Comparison of ENCODE assay signal across 14 mouse cellular contexts in the genomic region with DNA sequence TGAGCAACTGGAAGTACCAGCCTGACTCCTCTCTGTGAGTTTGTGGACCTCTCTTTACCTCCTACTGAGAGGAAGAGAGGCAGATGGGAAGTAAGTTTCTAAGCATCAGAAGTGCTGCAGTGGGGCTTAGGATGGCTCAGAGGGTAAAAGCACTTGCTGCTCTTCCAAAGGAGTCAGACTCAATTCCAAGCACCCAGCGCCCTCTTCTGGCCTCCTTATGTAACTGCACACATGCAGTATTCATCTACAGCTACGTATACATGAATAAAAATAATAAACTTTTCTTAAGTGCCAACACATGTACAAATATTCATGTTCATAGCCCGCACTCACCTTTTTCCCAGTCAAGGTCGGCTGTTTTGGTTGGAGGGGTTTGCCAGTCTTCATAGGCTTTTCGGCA. TPM values are rescaled to one million over a fixed set of nuclear protein-coding genes. Genes with fewer than 3 reads are reported as not detected.
DNase-seq lines count a peak whose midpoint lies in the region; ATAC-seq and TF ChIP-seq lines count a peak whose summit lies in the region.
"Had no signal": no experiment of that assay in that cellular context is flagged by ENCODE, and none has a peak within 500 bp of the region (broad histone marks: within the 10 kb centered on the region; RNA-seq: fewer than 3 reads in every experiment).

No protein-coding gene starts in this region.

- no peak for TF ChIP-seq POLR2A in testis, adult 2 months (IDR thresholded peaks at IDR 0.05; ENCODE audit: control insufficient read depth, low read depth, low read length)
- no peak for TF ChIP-seq POLR2A in lung, adult 2 months (IDR thresholded peaks at IDR 0.05; ENCODE audit: borderline replicate concordance, extremely low read depth, low read depth, low read length)

- H3K4me2 ChIP-seq in heart, postnatal 0 days (ENCODE audit: low read depth, low read length), result no peak overlapping the region
- H3K4me2 ChIP-seq in heart, embryonic 11.5 days, result no peak overlapping the region
- H3K4me2 ChIP-seq: midbrain, embryonic 11.5 days had no signal

- no peak for ATAC-seq in heart, postnatal 0 days (ENCODE audit: insufficient read depth, low read depth)
- no peak for ATAC-seq in heart, embryonic 11.5 days (replicated peaks; ENCODE audit: insufficient number of reproducible peaks, low FRiP score, low TSS enrichment)
- ATAC-seq: forebrain, embryonic 14.5 days had no signal

- H3K4me1 ChIP-seq in heart, postnatal 0 days (ENCODE audit: control insufficient read depth, insufficient read depth), result peaks cover 6% of the 10 kb centered on the region
- peaks cover 4% of the 10 kb centered on the region; the same call in 1 of the 2 replicates for H3K4me1 ChIP-seq in heart, embryonic 11.5 days (ENCODE audit: control insufficient read depth, insufficient read depth, low read length)
- peaks cover 7% of the 10 kb centered on the region for H3K4me1 ChIP-seq in testis, adult 2 months (ENCODE audit: control insufficient read depth, insufficient read depth, low read length)
- H3K4me1 ChIP-seq in lung, adult 2 months (ENCODE audit: control insufficient read depth, insufficient read depth, low read length), result peaks cover 8% of the 10 kb centered on the region

- H3K4me3 ChIP-seq in heart, postnatal 0 days (ENCODE audit: low read depth, low read length), result no peak overlapping the region
- H3K4me3 ChIP-seq in heart, embryonic 11.5 days (ENCODE audit: low read depth, low read length), result no peak overlapping the region
- H3K4me3 ChIP-seq in testis, adult 2 months (ENCODE audit: control insufficient read depth, low read depth, low read length), result peak overlapping the region; percentile 33
- no peak overlapping the region for H3K4me3 ChIP-seq in lung, adult 2 months (replicated peaks; ENCODE audit: extremely low read depth, low read depth, low read length)
- H3K4me3 ChIP-seq: liver, embryonic 15.5 days had no signal

- peaks cover 34% of the 10 kb centered on the region for H3K36me3 ChIP-seq in heart, postnatal 0 days (replicated peaks; ENCODE audit: control insufficient read depth, insufficient read depth, low read length)
- peaks cover 8% of the 10 kb centered on the region; the same call in 1 of the 2 replicates for H3K36me3 ChIP-seq in heart, embryonic 11.5 days (ENCODE audit: control insufficient read depth, insufficient read depth, low read length)
- H3K36me3 ChIP-seq in testis, adult 2 months (ENCODE audit: control insufficient read depth, insufficient read depth, low read length), result peaks cover 3% of the 10 kb centered on the region

- peak; percentile 15; the same call in 1 of the 2 replicates for TF ChIP-seq CTCF in heart, postnatal 0 days (IDR thresholded peaks at IDR 0.05; ENCODE audit: low read depth)
- peak; percentile 36; the same call in 1 of the 2 replicates for TF ChIP-seq CTCF in testis, adult 2 months (IDR thresholded peaks at IDR 0.05; ENCODE audit: control insufficient read depth, insufficient read depth, insufficient replicate concordance, low read depth, low read length)
- no peak for TF ChIP-seq CTCF in lung, adult 2 months (IDR thresholded peaks at IDR 0.05; ENCODE audit: insufficient read depth, low read length)

- no peak for DNase-seq in heart, postnatal 0 days (ENCODE audit: low spot score)
- no peak for DNase-seq in testis, postnatal 14 days (ENCODE audit: low spot score)
- peak; percentile 67 for DNase-seq in ZHBTc4 (ENCODE audit: low read depth, low spot score)
- peak; percentile 50 for DNase-seq in testis, postnatal 10 days (ENCODE audit: low spot score)
- DNase-seq in lung, adult 2 months, result no peak
- no peak for DNase-seq in left cerebral cortex, postnatal 36 days (ENCODE audit: low spot score in 2 of 2)
- DNase-seq: adrenal gland, postnatal 25 days; cerebellum, adult 18-20 months had no signal

- intact Hi-C loops in left cerebral cortex, postnatal 36 days (cut with DNase I), result no loop called here

- H3K27me3 ChIP-seq in heart, postnatal 0 days (ENCODE audit: control insufficient read depth, insufficient read depth, low read length), result no peaks in the 10 kb centered on the region
- H3K27me3 ChIP-seq in heart, embryonic 11.5 days (ENCODE audit: control insufficient read depth, insufficient read depth, low read length), result no peaks in the 10 kb centered on the region
- no peaks in the 10 kb centered on the region for H3K27me3 ChIP-seq in testis, adult 2 months (ENCODE audit: control insufficient read depth, insufficient read depth, low read length)
- H3K27me3 ChIP-seq: liver, embryonic 15.5 days had no signal

- no peak overlapping the region for H3K9ac ChIP-seq in heart, postnatal 0 days (replicated peaks; ENCODE audit: low read depth, low read length)
- no peak overlapping the region for H3K9ac ChIP-seq in heart, embryonic 11.5 days (ENCODE audit: low read depth, low read length)
- H3K9ac ChIP-seq: liver, embryonic 15.5 days had no signal

- no peak overlapping the region for H3K27ac ChIP-seq in heart, postnatal 0 days (ENCODE audit: low read depth)
- no peak overlapping the region for H3K27ac ChIP-seq in heart, embryonic 11.5 days (ENCODE audit: low read depth, low read length)
- no peak overlapping the region for H3K27ac ChIP-seq in testis, adult 2 months (ENCODE audit: control insufficient read depth, insufficient read depth, low read depth, low read length)
- H3K27ac ChIP-seq: liver, embryonic 15.5 days had no signal

- 76% methylated on average over 5 of the region's 5 CpGs for WGBS in heart, postnatal 0 days
- WGBS in heart, embryonic 11.5 days (ENCODE audit: insufficient replicate concordance), result 71% methylated on average over 5 of the region's 5 CpGs
- WGBS in lung, adult 2 months, result 76% methylated on average over 5 of the region's 5 CpGs

- no peak for TF ChIP-seq EP300 in heart, postnatal 0 days (IDR thresholded peaks at IDR 0.05; ENCODE audit: low read depth)

- H3K9me3 ChIP-seq in heart, postnatal 0 days (replicated peaks; ENCODE audit: control insufficient read depth, low read length), result no peaks in the 10 kb centered on the region; the same call in 1 of the 2 replicates
- no peaks in the 10 kb centered on the region for H3K9me3 ChIP-seq in heart, embryonic 11.5 days (replicated peaks; ENCODE audit: control insufficient read depth, low read length)
- H3K9me3 ChIP-seq: liver, embryonic 15.5 days had no signal

RNA-seq across cellular contexts. Expression of a gene that starts 1.7 kb away (rescaled TPM):
- total RNA-seq in heart, postnatal 0 days (2014; rRNA removed; ENCODE audit: low replicate concordance), result 78.1 and 88.3 TPM in 2 replicates
- 179 and 190 TPM in 2 replicates for polyA plus RNA-seq in heart, postnatal 0 days (2015; fragmentation: Nextera tagmentation; extraction: Ambion mirVana)
- 112 and 119 TPM in 2 replicates for polyA plus RNA-seq in heart, embryonic 11.5 days (2014; fragmentation: Nextera tagmentation; extraction: Ambion mirVana)
- 101 and 105 TPM in 2 replicates for polyA plus RNA-seq in testis, adult 2 months (2012; rRNA removed)
- 4.3 and 15.4 TPM in 2 replicates for polyA plus RNA-seq in lung, adult 2 months (2012; rRNA removed)
- total RNA-seq in left cerebral cortex, postnatal 36 days (2021), result 10 to 100 TPM; 21.7 to 26.7 TPM

RNA-seq across cellular contexts. Expression of a gene that starts 9.2 kb away (rescaled TPM):
- 7.2 and 8.0 TPM in 2 replicates for total RNA-seq in heart, postnatal 0 days (2014; rRNA removed; ENCODE audit: low replicate concordance)
- 31.7 and 36.0 TPM in 2 replicates for polyA plus RNA-seq in heart, postnatal 0 days (2015; fragmentation: Nextera tagmentation; extraction: Ambion mirVana)
- 39.2 and 42.1 TPM in 2 replicates for polyA plus RNA-seq in heart, embryonic 11.5 days (2014; fragmentation: Nextera tagmentation; extraction: Ambion mirVana)
- 5.0 and 6.2 TPM in 2 replicates for polyA plus RNA-seq in testis, adult 2 months (2012; rRNA removed)
- polyA plus RNA-seq in lung, adult 2 months (2012; rRNA removed), result 3.2 and 6.0 TPM in 2 replicates
- 10 to 100 TPM; 54.5 to 55.6 TPM for total RNA-seq in left cerebral cortex, postnatal 36 days (2021)

RNA-seq across cellular contexts. Expression of a gene that starts 49.7 kb away (rescaled TPM):
- 6.3 and 14.3 TPM in 2 replicates for total RNA-seq in heart, postnatal 0 days (2014; rRNA removed; ENCODE audit: low replicate concordance)
- polyA plus RNA-seq in heart, postnatal 0 days (2015; fragmentation: Nextera tagmentation; extraction: Ambion mirVana), result 13.9 and 14.0 TPM in 2 replicates
- polyA plus RNA-seq in heart, embryonic 11.5 days (2014; fragmentation: Nextera tagmentation; extraction: Ambion mirVana), result 1.3 and 1.6 TPM in 2 replicates
- polyA plus RNA-seq in testis, adult 2 months (2012; rRNA removed), result 1.3 and 1.4 TPM in 2 replicates
- 35.1 and 62.4 TPM in 2 replicates for polyA plus RNA-seq in lung, adult 2 months (2012; rRNA removed)
- 1 to 10 TPM; 1.4 to 2.1 TPM for total RNA-seq in left cerebral cortex, postnatal 36 days (2021)
- total RNA-seq: hematopoietic stem cell, adult 5-6 weeks had no signal

Comparison
In these comparisons a context has a peak if more than half of its experiments do, and no peak if none do; other contexts are left out.
1. DNase-seq: peak in ZHBTc4 (single experiment) and testis, postnatal 10 days (single experiment); none in heart, postnatal 0 days (single experiment), testis, postnatal 14 days (single experiment), lung, adult 2 months (single experiment) and left cerebral cortex, postnatal 36 days (0 of 2).